Mouse (Mus musculus) embryonic fibroblast, embryonic 13.5 days (primary cell): ENCODE measurements at regions not wholly inside any gene's neighbourhood (a gene's known extent, or its start where the extent isn't known, plus 50 kb on each side); places are given as distances from the start of the nearest gene placed in this dataset.
A peak's percentile ranks its signal among the peaks of the same experiment; 100 is the strongest.

ENCODE experiments used
- H3K27ac ChIP-seq: 2 replicates; pipeline ENCODE4 v1.5.1; 2012; ENCODE audit warnings: low read length, control low read depth, inconsistent platforms; ENCODE audit not compliant: insufficient read depth
- H3K4me1 ChIP-seq: 2 replicates; pipeline ENCODE4 v1.6.1; 2011; ENCODE audit warnings: low read length; ENCODE audit not compliant: control insufficient read depth, insufficient read depth
- H3K4me3 ChIP-seq: 2 replicates; pipeline ENCODE4 v1.5.1; 2011; ENCODE audit warnings: mild to moderate bottlenecking, control low read depth, low read length; ENCODE audit not compliant: insufficient read depth
- CTCF ChIP-seq: IDR thresholded peaks from 2 replicates; pipeline ENCODE4 v1.5.1; 2011; ENCODE audit warnings: mild to moderate bottlenecking, control low read depth, low read length, moderate library complexity, borderline replicate concordance; ENCODE audit not compliant: insufficient read depth
- POLR2A ChIP-seq: IDR thresholded peaks from 2 replicates; pipeline ENCODE4 v1.6.1; 2011; ENCODE audit warnings: low read depth, mild to moderate bottlenecking, control low read depth, low read length, moderate library complexity

DNA sequence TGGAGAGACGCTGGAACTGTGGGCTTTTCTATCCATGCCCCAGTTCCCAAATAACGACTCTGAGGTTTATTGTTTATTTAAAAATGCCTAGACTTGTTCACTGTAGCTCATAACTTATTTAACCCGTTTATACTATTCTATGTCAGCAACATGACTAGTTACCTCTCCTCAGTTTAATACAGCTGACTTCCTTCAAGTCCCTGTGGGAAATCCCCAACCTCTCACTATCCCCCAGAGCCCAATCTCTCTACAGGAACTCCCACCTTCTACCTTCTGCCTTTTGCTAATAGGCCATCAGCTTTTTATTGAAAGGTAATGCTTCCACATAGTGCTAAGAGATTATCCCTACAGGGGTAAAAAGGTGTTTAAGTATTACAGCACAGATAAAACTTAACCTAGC, 109.5 kb downstream of the Akap11 start:
- H3K27ac ChIP-seq: no peak overlapping the region
- H3K4me1 ChIP-seq: peaks cover under 1% of the 10 kb centered on the region; the same call in 1 of the 2 replicates
- no peak for TF ChIP-seq CTCF
- no peak for TF ChIP-seq POLR2A
- no peak overlapping the region for H3K4me3 ChIP-seq

DNA sequence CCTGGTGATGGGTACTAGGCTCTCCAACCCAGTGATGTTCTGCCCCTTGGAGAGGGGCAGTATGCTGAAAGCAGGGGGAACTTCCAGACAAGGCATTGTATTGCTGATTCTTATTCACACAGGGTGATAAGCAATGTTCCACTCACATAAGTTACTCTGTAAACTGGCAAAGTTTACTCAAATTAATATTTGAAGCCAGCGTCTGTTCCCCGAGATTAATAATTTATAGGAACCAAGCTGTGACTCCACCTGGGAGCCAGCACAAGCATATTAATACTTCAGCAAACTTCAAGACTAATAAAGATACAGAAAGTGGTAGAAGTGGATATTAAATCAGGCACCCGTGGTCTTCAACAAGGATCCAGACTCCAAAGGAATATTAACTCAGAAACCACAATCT, 114.0 kb downstream of the Akap11 start:
- Histone ChIP-seq H3K4me3 (no peak overlapping the region), H3K4me1 (no peaks in the 10 kb centered on the region; the same call in 1 of the 2 replicates), H3K27ac (no peak overlapping the region)
- TF ChIP-seq CTCF (no peak), POLR2A (no peak)

DNA sequence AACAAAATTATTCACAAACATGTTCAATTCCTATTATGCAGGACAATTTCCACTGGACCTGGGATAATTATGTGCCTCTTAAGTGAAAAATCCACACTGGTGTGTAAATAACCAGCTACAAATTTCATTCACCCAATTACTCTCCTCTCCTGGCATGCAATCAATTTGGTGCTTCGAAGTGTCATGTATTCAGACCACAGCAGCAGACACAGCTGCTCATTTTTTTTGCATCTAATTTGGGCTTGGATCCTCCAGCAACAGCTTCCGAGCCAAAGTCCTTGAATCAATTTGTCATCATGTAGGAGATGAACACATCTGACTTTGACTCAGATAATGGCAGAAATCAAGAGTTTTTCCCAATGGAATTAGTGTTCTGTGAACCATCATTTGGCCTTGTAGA, 113.1 kb upstream of the Tnfsf11 start:
- TF ChIP-seq CTCF (no peak), POLR2A (no peak)
- Histone ChIP-seq H3K4me3 (no peak overlapping the region), H3K4me1 (no peaks in the 10 kb centered on the region; the same call in 1 of the 2 replicates), H3K27ac (no peak overlapping the region)

- TF ChIP-seq CTCF (no peak), POLR2A (no peak)
- H3K4me1 ChIP-seq: no peaks in the 10 kb centered on the region; the same call in 1 of the 2 replicates
- no peak overlapping the region for H3K27ac ChIP-seq
- no peak overlapping the region for H3K4me3 ChIP-seq
These were observed 112.3 kb upstream of the Tnfsf11 start for GRCm38 (mm10) chr14:78420176-78420575.

DNA sequence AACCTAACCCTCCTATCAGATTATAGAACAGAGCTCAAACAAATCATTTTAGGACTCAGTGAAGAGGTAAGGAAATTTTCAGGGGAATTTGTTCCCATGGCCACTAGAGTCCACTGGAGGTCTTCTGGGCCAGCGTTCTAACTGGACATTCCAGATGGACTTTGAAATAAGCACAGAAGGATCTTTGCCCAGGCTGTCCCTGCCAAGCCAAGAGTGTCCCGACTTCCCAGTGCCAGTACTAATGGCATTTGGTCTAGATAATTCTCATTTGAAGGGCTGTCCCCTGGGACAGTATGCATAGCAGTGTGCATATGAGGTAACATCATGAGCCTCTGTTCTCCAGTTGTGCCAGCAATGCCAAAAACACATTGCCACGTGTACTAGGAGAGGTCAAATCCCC, 97.7 kb upstream of the Tnfsf11 start:
- TF ChIP-seq CTCF (no peak), POLR2A (no peak)
- Histone ChIP-seq H3K27ac (no peak overlapping the region), H3K4me1 (no peaks in the 10 kb centered on the region), H3K4me3 (no peak overlapping the region)

- TF ChIP-seq CTCF (no peak), POLR2A (no peak)
- Histone ChIP-seq H3K4me3 (no peak overlapping the region), H3K27ac (no peak overlapping the region; the same call in 1 of the 2 replicates), H3K4me1 (peaks cover 3% of the 10 kb centered on the region; the same call in 1 of the 2 replicates)
These were observed 90.1 kb upstream of the Tnfsf11 start for GRCm38 (mm10) chr14:78397914-78398313.

GRCm38 (mm10) chr14:78395631-78396030, 87.8 kb upstream of the Tnfsf11 start:
- H3K4me1 ChIP-seq: peaks cover 3% of the 10 kb centered on the region; the same call in 1 of the 2 replicates
- no peak overlapping the region for H3K27ac ChIP-seq
- H3K4me3 ChIP-seq: no peak overlapping the region
- TF ChIP-seq CTCF: no peak
- TF ChIP-seq POLR2A: no peak

GRCm38 (mm10) chr14:78387011-78387410, 79.2 kb upstream of the Tnfsf11 start:
- H3K4me1 ChIP-seq: peaks cover 8% of the 10 kb centered on the region
- H3K4me3 ChIP-seq: no peak overlapping the region
- no peak overlapping the region for H3K27ac ChIP-seq
- no peak for TF ChIP-seq POLR2A
- TF ChIP-seq CTCF: no peak

- Histone ChIP-seq H3K4me3 (no peak overlapping the region), H3K4me1 (peaks cover 8% of the 10 kb centered on the region), H3K27ac (peak overlapping the region; percentile 63; the same call in 1 of the 2 replicates)
- TF ChIP-seq POLR2A: no peak
- no peak for TF ChIP-seq CTCF
These were observed 76.5 kb upstream of the Tnfsf11 start for GRCm38 (mm10) chr14:78384370-78384769.

DNA sequence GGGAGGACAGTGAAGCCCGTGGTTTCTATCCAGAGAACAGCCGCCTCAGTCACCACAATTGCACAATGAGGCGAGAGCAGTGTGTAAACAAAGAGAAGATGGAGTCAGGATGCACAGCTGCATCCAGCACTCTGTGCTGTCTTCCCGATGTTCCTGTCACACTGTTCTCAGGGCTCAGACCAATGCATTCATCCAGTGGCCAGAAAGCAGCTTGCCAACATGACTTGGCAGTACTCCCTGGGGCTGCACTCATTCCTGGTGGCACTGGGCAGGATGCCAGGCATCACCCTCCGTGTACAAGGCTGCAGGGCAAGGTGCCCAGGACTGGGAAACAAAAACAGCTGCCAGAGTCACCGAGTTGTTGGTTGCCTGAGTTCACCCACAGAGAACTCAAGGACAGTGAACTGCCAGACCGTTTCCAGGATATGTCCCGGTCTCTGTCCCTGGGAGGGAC, 75.4 kb upstream of the Tnfsf11 start:
- no peak for TF ChIP-seq POLR2A
- no peak for TF ChIP-seq CTCF
- Histone ChIP-seq H3K4me1 (peaks cover 8% of the 10 kb centered on the region), H3K4me3 (no peak overlapping the region), H3K27ac (no peak overlapping the region; the same call in 1 of the 2 replicates)

- TF ChIP-seq CTCF (no peak), POLR2A (no peak)
- Histone ChIP-seq H3K4me3 (no peak overlapping the region), H3K27ac (no peak overlapping the region), H3K4me1 (peaks cover 15% of the 10 kb centered on the region)
These were observed 72.2 kb upstream of the Tnfsf11 start for GRCm38 (mm10) chr14:78380011-78380410.

DNA sequence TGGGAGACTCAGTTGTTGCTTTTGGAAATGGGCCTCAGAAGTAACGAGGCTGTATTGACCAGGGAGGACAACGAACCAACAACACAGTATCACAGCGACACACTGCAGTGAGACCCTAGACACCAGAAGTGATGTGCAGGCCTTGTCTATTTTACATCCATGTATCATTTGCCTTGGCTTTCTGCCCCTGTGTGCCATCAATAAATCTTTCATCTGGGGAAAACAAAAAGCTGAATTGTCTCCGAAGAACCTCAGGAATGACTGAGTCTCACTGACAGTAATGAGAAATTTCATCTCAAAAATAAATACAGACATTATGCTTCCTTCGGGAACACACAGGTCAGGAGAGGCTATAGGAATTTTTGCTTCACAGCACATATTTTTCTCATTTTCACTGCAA, 68.7 kb upstream of the Tnfsf11 start:
- Histone ChIP-seq H3K4me3 (no peak overlapping the region), H3K27ac (peak overlapping the region; percentile 71), H3K4me1 (peaks cover 13% of the 10 kb centered on the region)
- TF ChIP-seq POLR2A (no peak), CTCF (no peak)
